Mouse (Mus musculus) urinary bladder, adult 18-20 months (tissue): ENCODE data around the gene Cfap69.
A peak's percentile ranks its signal among the peaks of the same experiment; 100 is the strongest.

Source experiments
- DNase-seq, 2 experiments: peaks; one replicate each; pipeline ENCODE4 v3.0.0; 2022; ENCODE audit warnings: low spot score in 2 of 2, mixed read lengths in 2 of 2

The Cfap69 gene

GRCm38 (mm10) chr5:5657932-5658331, 6.1 kb downstream of the Cfap69 start:
- DNase-seq: no peak

- DNase-seq: peak in 1 of 2 experiments; percentile 20
These were observed 15.0 kb downstream of the Cfap69 start for GRCm38 (mm10) chr5:5648817-5649569.

GRCm38 (mm10) chr5:5646173-5646572, 17.9 kb downstream of the Cfap69 start:
- no peak for DNase-seq

GRCm38 (mm10) chr5:5638496-5638895, 25.5 kb downstream of the Cfap69 start:
- DNase-seq: no peak

GRCm38 (mm10) chr5:5625491-5625890, 38.5 kb downstream of the Cfap69 start:
- DNase-seq: no peak

- DNase-seq: no peak
These were observed 45.7 kb downstream of the Cfap69 start for GRCm38 (mm10) chr5:5618329-5618728.

- DNase-seq: no peak
These were observed 53.5 kb downstream of the Cfap69 start for GRCm38 (mm10) chr5:5610540-5610939.

GRCm38 (mm10) chr5:5587686-5588085, 76.4 kb downstream of the Cfap69 start:
- DNase-seq: no peak

GRCm38 (mm10) chr5:5573749-5574317, 90.2 kb downstream of the Cfap69 start, which contains the start of gene Gm8773:
TSS of gene Gm8773 (plus strand) at chr5:5573799.
- peak; percentile 1 to 10 for DNase-seq

GRCm38 (mm10) chr5:5562435-5562834, 101.6 kb downstream of the Cfap69 start:
- DNase-seq: no peak

GRCm38 (mm10) chr5:5561041-5561706, 102.9 kb downstream of the Cfap69 start:
- DNase-seq: no peak

- DNase-seq: no peak
These were observed 104.2 kb downstream of the Cfap69 start for GRCm38 (mm10) chr5:5559798-5560197.

- DNase-seq: peak; percentile 86 to 96
These were observed 104.8 kb downstream of the Cfap69 start, which contains the start of gene Gtpbp10 for GRCm38 (mm10) chr5:5559079-5559740. TSS of gene Gtpbp10 (minus strand) at chr5:5559538.

GRCm38 (mm10) chr5:5551110-5551509, 112.9 kb downstream of the Cfap69 start:
- no peak for DNase-seq

- DNase-seq: no peak
These were observed 123.7 kb downstream of the Cfap69 start for GRCm38 (mm10) chr5:5540385-5540784.

GRCm38 (mm10) chr5:5539771-5540170, 124.3 kb downstream of the Cfap69 start:
- no peak for DNase-seq

- no peak for DNase-seq
These were observed 127.9 kb downstream of the Cfap69 start for GRCm38 (mm10) chr5:5536131-5536530.

GRCm38 (mm10) chr5:5533656-5534420, 130.2 kb downstream of the Cfap69 start:
- DNase-seq: no peak
